Mouse (Mus musculus) lung, embryonic 15.5 days (tissue): ENCODE data around the gene Gxylt2. TPM values are rescaled to one million over a fixed set of nuclear protein-coding genes. Genes with fewer than 3 reads are reported as not detected.

Source experiments
- ATAC-seq: fragments of 200-750 bp; cut with Nextera tagmentation; 2 replicates; pipeline ENCODE4 v1.8.0; 2017; ENCODE audit warnings: moderate number of reproducible peaks, borderline replicate concordance; ENCODE audit not compliant: low FRiP score, low TSS enrichment; ENCODE audit errors: extremely low read depth
- H3K27ac ChIP-seq: fragments of 300-500 bp; sonication (generic); 2 replicates; pipeline ENCODE4 v1.5.1; 2015; ENCODE audit warnings: moderate library complexity, mild to moderate bottlenecking, inconsistent platforms
- H3K27me3 ChIP-seq: fragments of 300-500 bp; sonication (generic); 2 replicates; pipeline ENCODE4 v1.6.1; 2015; ENCODE audit warnings: inconsistent platforms
- H3K36me3 ChIP-seq: fragments of 300-500 bp; sonication (generic); 2 replicates; pipeline ENCODE4 v1.6.1; 2015; ENCODE audit warnings: inconsistent platforms
- H3K4me1 ChIP-seq: fragments of 300-500 bp; sonication (generic); 2 replicates; pipeline ENCODE4 v1.6.1; 2015; ENCODE audit warnings: inconsistent platforms
- H3K4me2 ChIP-seq: fragments of 300-500 bp; sonication (generic); 2 replicates; pipeline ENCODE4 v1.6.1; 2015; ENCODE audit warnings: inconsistent platforms, mild to moderate bottlenecking, moderate library complexity
- H3K4me3 ChIP-seq: fragments of 300-500 bp; sonication (generic); 2 replicates; pipeline ENCODE4 v1.5.1; 2015; ENCODE audit warnings: mild to moderate bottlenecking, inconsistent platforms
- H3K9ac ChIP-seq: fragments of 300-500 bp; sonication (generic); 2 replicates; pipeline ENCODE4 v1.6.1; 2015; ENCODE audit warnings: inconsistent platforms
- H3K9me3 ChIP-seq: fragments of 300-500 bp; sonication (generic); 2 replicates; pipeline ENCODE4 v1.6.1; 2016; ENCODE audit warnings: inconsistent platforms
- WGBS: fragments of 180-500 bp; shearing (Covaris S2); methylation state at CpG from one replicate; pipeline ENCODE4 v1.1.7; 2015; 5-methylcytosine and 5-hydroxymethylcytosine counted together
- polyA plus RNA-seq: library from polyadenylated mRNA; unstranded; fragments of >200 nt; fragmentation: Nextera tagmentation; extraction: Ambion mirVana; gene quantifications from 2 replicates; pipeline ENCODE4 v1.2.1, GENCODE M21; 2015

The Gxylt2 gene
- polyA plus RNA-seq, 1 experiment from 2014 or later, result 3.9 TPM

DNA sequence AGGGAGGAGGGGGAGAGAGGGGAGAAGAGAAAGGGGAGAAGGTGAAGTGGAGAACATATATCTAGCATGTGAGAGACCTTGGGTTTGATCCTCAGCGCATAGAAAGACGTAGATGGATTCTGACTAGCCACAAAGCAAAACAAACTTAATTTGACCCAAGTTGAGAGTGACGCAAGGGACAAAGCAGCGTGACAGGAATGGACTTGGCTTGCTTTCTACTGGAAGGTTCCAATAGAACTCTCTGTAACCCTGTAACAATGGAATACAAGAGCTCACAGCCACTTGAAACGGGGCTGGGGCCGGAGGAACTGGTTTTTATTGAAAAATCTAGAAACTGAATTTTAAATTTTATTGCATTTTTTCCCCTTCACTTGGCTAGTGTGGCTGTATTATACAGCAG is 127.2 kb downstream of the Gxylt2 start:
- Histone ChIP-seq H3K9me3 (no peaks in the 10 kb centered on the region), H3K36me3 (peaks cover 12% of the 10 kb centered on the region), H3K4me3 (no peak overlapping the region), H3K27ac (no peak overlapping the region), H3K9ac (no peak overlapping the region), H3K4me2 (no peak overlapping the region), H3K4me1 (peaks cover 11% of the 10 kb centered on the region; the same call in 1 of the 2 replicates), H3K27me3 (no peaks in the 10 kb centered on the region)
- WGBS, result 69% methylated on average over 6 of the region's 6 CpGs
- no peak for ATAC-seq

DNA sequence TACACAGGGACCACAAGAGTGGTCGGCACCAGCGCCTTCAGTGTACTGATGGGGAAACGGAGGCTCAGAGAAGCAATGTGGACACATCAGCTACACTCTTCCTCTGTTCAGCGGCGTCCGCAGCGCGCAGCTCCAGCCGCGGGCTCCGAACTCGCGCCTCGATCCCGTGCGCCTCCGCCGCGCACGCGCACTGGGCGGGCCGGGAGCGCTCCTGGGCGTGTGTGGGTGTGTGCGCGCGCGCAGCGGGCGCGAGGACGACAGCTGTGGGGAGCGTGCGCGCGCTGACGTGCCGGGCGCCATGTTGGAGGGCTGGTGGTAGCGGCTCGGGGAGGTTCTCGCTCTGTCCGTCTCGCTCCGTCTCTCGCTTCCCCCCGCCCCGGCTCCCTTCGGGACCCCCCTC is 128.8 kb downstream of the Gxylt2 start, which contains the start of gene Ppp4r2:
Gene Ppp4r2, plus strand, starts transcription at position 268 of the 400 bp plus-strand sequence.
- WGBS, result 1% methylated on average over 39 of the region's 50 CpGs
- Histone ChIP-seq H3K9ac (peak within 1 kb of the TSS; percentile 80), H3K4me3 (peak within 1 kb of the TSS; percentile 85), H3K9me3 (no peaks in the 10 kb centered on the region), H3K27ac (peak within 1 kb of the TSS; percentile 81), H3K4me1 (peaks cover 13% of the 10 kb centered on the region; the same call in 1 of the 2 replicates), H3K27me3 (no peaks in the 10 kb centered on the region), H3K4me2 (peak within 1 kb of the TSS; percentile 60), H3K36me3 (peaks cover 28% of the 10 kb centered on the region)
- ATAC-seq, result peak; percentile 94

DNA sequence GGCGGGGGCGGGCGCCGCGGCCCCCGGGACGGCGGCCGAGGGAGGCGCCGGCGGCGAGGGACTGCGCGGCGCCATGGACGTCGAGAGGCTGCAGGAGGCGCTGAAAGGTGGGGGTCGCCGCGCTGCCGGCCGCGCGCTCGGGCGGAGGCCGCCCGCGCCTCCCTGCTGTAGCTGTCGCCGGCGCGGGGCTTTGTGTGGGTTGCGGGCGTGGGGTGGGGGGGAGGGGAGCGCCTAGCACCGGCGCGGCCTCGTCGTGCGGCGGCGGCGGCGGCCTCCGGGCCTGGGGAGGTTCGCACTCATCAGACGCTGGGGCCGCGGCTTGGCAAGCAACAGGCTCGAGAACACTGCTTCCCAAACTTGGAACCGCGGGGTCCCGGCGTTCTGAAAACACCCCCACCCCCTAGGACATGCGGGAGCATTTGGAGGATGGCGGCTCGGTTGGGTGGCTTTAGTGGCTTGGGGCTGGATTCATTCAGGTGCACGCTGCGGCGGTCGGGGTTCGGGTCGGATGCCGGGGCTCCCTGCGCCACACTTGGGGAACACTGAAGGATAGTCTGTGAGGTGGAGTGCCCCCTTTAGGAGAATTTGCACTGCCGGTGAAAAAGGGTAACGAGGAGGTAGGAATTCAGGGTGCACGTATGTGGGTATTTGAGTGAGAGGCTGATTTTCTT is 129.4 kb downstream of the Gxylt2 start:
- no peaks in the 10 kb centered on the region for H3K9me3 ChIP-seq
- H3K4me3 ChIP-seq, result peak overlapping the region; percentile 85
- H3K27ac ChIP-seq, result peak overlapping the region; percentile 81
- peak overlapping the region; percentile 80 for H3K9ac ChIP-seq
- H3K27me3 ChIP-seq, result no peaks in the 10 kb centered on the region
- ATAC-seq, result peak; percentile 85
- under 1% methylated on average over 53 of the region's 72 CpGs for WGBS
- H3K4me2 ChIP-seq, result peak overlapping the region; percentile 50
- H3K4me1 ChIP-seq, result peaks cover 13% of the 10 kb centered on the region; the same call in 1 of the 2 replicates
- peaks cover 31% of the 10 kb centered on the region for H3K36me3 ChIP-seq

DNA sequence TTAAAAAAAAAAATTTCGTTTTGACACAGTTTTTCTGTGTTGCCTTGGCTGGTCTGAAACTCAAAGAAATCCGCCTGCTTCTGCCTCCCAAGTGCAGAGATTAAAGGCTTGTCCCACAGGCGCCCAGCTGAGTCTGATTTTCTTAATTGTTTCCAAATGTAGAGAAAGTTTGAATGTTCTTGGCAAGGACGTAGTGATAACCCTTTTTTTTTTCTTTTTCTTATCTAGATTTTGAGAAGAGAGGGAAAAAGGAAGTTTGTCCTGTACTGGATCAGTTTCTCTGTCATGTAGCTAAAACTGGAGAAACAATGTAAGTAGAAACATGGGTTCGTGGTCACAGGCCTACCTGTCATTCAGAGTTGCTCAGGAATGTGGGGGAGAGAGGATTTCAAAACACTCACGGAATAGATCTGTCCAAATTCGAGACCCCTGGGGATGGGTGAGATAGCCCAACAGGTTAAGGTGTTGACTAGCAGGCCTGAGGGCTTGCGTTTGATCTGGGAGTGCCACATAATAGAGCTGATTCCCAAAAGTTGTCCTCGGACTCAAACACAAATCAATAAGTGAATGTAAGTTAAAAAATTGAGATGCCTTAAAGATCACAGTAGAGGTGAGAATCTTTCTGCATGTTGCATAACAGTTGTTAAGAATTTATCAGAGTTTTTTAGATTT is 130.1 kb downstream of the Gxylt2 start:
- no peaks in the 10 kb centered on the region for H3K9me3 ChIP-seq
- 24% methylated on average over 9 of the region's 9 CpGs for WGBS
- peak overlapping the region; percentile 80 for H3K9ac ChIP-seq
- peaks cover 13% of the 10 kb centered on the region; the same call in 1 of the 2 replicates for H3K4me1 ChIP-seq
- peak overlapping the region; percentile 50 for H3K4me2 ChIP-seq
- ATAC-seq, result no peak
- no peaks in the 10 kb centered on the region for H3K27me3 ChIP-seq
- H3K4me3 ChIP-seq, result peak overlapping the region; percentile 85
- H3K36me3 ChIP-seq, result peaks cover 35% of the 10 kb centered on the region
- H3K27ac ChIP-seq, result no peak overlapping the region

DNA sequence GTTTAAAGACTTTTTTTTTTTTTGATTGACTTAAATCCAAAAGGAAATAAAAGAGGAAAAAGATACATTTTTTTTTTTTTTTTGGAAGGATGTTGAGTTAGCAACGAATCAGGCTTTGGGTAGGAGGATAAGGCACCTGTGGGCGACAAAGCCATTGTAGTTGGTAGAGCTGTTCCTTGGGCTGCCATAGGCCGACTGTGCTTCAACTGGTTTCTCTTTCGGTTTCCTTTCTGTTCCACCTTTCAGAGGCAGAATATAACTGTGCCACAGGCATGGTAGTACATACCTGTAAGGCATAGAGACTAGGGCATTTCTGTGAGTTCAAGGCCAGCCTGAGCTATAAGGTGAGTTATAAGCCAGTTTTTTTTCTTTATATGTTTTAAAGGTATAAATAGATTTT is 140.5 kb downstream of the Gxylt2 start:
- H3K4me2 ChIP-seq, result no peak overlapping the region
- H3K9ac ChIP-seq, result no peak overlapping the region
- H3K36me3 ChIP-seq, result peaks cover 46% of the 10 kb centered on the region
- no peaks in the 10 kb centered on the region for H3K9me3 ChIP-seq
- no peak for ATAC-seq
- no peak overlapping the region for H3K27ac ChIP-seq
- 84% methylated on average over 4 of the region's 4 CpGs for WGBS
- peaks cover 10% of the 10 kb centered on the region; the same call in 1 of the 2 replicates for H3K4me1 ChIP-seq
- H3K27me3 ChIP-seq, result no peaks in the 10 kb centered on the region
- no peak overlapping the region for H3K4me3 ChIP-seq

DNA sequence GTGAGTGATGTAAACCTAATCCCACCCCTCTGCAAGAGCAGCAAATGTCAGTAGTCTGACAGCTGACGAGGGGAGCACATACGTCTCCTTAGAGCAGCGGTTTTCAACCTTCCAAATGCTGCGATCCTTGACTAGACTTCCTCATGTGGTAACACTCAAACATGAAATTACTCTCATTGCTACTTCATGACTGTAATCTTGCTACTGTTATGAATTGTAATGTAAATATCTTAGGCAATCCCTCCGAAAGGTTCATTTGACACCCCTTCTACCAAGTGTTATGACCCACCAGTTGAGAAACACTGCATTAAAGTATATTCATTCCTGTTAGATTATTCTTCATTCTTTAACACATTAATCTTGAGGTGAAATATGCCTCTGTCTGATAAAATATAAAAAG is 142.7 kb downstream of the Gxylt2 start:
- peaks cover 10% of the 10 kb centered on the region; the same call in 1 of the 2 replicates for H3K4me1 ChIP-seq
- no peak for ATAC-seq
- no peaks in the 10 kb centered on the region for H3K27me3 ChIP-seq
- H3K4me3 ChIP-seq, result no peak overlapping the region
- 73% methylated on average over 5 of the region's 5 CpGs for WGBS
- no peak overlapping the region for H3K27ac ChIP-seq
- H3K9me3 ChIP-seq, result no peaks in the 10 kb centered on the region
- no peak overlapping the region for H3K4me2 ChIP-seq
- H3K36me3 ChIP-seq, result peaks cover 23% of the 10 kb centered on the region
- H3K9ac ChIP-seq, result no peak overlapping the region

DNA sequence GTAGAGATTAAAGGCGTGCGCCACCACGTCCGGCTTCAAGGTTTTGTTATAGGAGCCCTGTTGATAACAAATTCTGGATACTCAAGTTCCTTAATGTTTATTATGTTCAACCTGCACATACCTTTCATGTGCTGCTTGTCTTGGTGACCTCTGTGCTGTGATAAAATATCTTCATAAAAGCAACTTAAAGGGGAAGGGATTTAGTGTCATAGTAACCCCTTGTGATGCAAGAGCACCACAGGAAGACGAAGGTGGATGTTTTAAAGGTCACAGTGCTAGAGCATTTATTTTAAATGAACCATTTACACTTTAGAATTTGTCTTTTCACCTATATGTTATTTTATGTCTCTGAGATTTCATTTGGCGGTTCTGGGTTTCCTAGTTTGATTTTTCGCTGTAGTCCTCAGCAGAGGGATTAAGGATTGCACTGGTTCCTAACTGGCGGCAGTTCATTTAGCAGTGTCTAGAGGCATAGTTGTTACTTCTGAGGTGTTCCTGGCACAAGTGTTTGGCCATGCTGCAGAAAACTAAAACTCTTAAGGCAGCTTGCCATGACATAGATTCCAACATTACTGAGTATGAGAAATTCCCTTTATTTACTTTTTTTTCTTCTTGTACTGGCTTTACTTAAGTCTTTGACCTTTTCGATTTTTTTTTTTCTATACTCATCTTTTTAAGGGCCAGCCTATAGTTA is 144.3 kb downstream of the Gxylt2 start:
- Histone ChIP-seq H3K36me3 (peaks cover 17% of the 10 kb centered on the region), H3K4me1 (peaks cover 10% of the 10 kb centered on the region; the same call in 1 of the 2 replicates), H3K4me2 (no peak overlapping the region), H3K27me3 (no peaks in the 10 kb centered on the region), H3K4me3 (no peak overlapping the region), H3K27ac (no peak overlapping the region), H3K9ac (no peak overlapping the region), H3K9me3 (no peaks in the 10 kb centered on the region)
- ATAC-seq, result no peak
- 76% methylated on average over 9 of the region's 9 CpGs for WGBS

DNA sequence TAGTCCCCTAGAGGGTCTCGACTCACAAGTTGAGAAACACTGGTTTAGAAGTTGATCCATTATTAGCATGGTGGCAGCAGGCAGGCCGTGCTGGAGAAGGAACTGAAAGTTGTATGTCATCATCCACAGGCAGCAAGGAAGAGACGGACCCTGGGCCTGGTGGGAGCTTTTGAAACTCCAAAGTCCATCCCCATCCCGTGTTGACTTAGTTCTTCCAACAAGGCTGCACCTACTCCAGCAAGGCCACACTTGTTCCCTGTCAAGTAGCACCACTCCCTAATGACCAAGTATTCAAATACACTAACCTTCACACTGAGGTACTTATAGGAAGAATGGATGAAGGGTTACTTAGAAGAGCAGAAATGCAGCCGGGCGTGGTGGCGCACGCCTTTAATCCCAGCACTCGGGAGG is 146.1 kb downstream of the Gxylt2 start:
- Histone ChIP-seq H3K9ac (no peak overlapping the region), H3K27ac (no peak overlapping the region), H3K4me1 (peaks cover 10% of the 10 kb centered on the region; the same call in 1 of the 2 replicates), H3K4me3 (no peak overlapping the region), H3K9me3 (no peaks in the 10 kb centered on the region), H3K36me3 (peaks cover 13% of the 10 kb centered on the region), H3K27me3 (no peaks in the 10 kb centered on the region), H3K4me2 (no peak overlapping the region)
- WGBS, result 66% methylated on average over 9 of the region's 9 CpGs
- no peak for ATAC-seq

DNA sequence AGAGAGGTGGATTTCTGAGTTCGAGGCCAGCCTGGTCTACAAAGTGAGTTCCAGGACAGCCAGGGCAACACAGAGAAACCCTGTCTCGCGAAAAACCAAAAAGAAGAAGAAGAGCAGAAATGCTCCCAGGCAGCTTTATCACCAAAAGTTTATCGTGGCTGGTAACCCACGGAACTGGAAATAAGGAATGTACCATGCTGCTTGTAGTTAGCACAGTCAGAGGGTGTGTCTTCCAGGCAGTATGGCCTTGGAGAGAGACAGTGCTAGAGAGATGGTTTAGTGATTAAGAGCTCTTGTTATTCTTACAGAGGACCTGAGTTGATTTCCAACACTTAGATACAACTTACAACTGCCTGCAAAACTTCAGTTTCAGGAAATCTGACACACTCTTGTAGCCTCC is 146.5 kb downstream of the Gxylt2 start:
- ATAC-seq, result no peak
- Histone ChIP-seq H3K4me2 (no peak overlapping the region), H3K9me3 (no peaks in the 10 kb centered on the region), H3K27me3 (no peaks in the 10 kb centered on the region), H3K4me1 (peaks cover 10% of the 10 kb centered on the region; the same call in 1 of the 2 replicates), H3K4me3 (no peak overlapping the region), H3K9ac (no peak overlapping the region), H3K36me3 (peaks cover 11% of the 10 kb centered on the region), H3K27ac (no peak overlapping the region)
- 83% methylated on average over 5 of the region's 5 CpGs for WGBS
